ENCODE assay signal across 8 mouse cellular contexts in the genomic region with DNA sequence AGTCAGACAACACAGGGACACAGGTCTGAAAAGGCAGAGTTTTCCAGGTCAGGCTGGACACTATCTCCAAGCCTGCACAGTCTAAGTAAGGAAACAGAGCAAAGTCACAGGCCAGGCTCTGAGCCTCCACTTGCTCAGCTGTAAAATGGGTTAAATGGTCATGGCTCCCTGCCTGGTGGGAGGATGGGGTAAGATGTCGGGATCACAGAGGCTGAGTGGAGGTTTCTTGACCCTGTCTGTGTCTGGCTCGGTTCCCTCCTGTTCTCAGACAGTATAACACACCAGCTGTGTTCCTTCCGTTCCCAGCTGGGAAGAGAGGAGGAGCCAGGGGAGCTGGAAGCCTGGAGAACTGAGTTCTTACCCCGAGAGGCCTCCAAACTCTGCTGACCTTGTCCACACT. TPM values are rescaled to one million over a fixed set of nuclear protein-coding genes. Genes with fewer than 3 reads are reported as not detected.
DNase-seq lines count a peak whose midpoint lies in the region; ATAC-seq lines count a peak whose summit lies in the region.
"Had no signal": no experiment of that assay in that cellular context is flagged by ENCODE, and none has a peak within 500 bp of the region (broad histone marks: within the 10 kb centered on the region; RNA-seq: fewer than 3 reads in every experiment).

No protein-coding gene starts in this region.

- no peak overlapping the region for H3K4me3 ChIP-seq in intestine, embryonic 16.5 days (ENCODE audit: low read length)
- H3K4me3 ChIP-seq: liver, embryonic 12.5 days had no signal

- H3K9me3 ChIP-seq in intestine, embryonic 16.5 days (ENCODE audit: control insufficient read depth, low read length) = no peaks in the 10 kb centered on the region
- H3K9me3 ChIP-seq: liver, embryonic 12.5 days had no signal

- no peak overlapping the region for H3K9ac ChIP-seq in intestine, embryonic 16.5 days (ENCODE audit: low read depth, low read length)
- H3K9ac ChIP-seq: liver, embryonic 12.5 days had no signal

- H3K27me3 ChIP-seq in intestine, embryonic 16.5 days (replicated peaks; ENCODE audit: control insufficient read depth, insufficient read depth, low read length) = no peaks in the 10 kb centered on the region

- no peaks in the 10 kb centered on the region for H3K36me3 ChIP-seq in intestine, embryonic 16.5 days (ENCODE audit: control insufficient read depth, insufficient read depth, low read length)
- H3K36me3 ChIP-seq: liver, embryonic 12.5 days had no signal

- H3K27ac ChIP-seq in intestine, embryonic 16.5 days (ENCODE audit: low read length) = peak overlapping the region; percentile 7; the same call in 1 of the 2 replicates
- H3K27ac ChIP-seq: liver, embryonic 12.5 days had no signal

- WGBS in intestine, embryonic 16.5 days = 33% methylated on average over 4 of the region's 4 CpGs

- no peak overlapping the region for H3K4me2 ChIP-seq in intestine, embryonic 16.5 days (ENCODE audit: low read depth, low read length)
- H3K4me2 ChIP-seq: liver, embryonic 12.5 days had no signal

- peaks cover 31% of the 10 kb centered on the region for H3K4me1 ChIP-seq in intestine, embryonic 16.5 days (ENCODE audit: control insufficient read depth, insufficient read depth, low read length)

- peak; percentile 13 for DNase-seq in urinary bladder, adult 2 months (ENCODE audit: low spot score)
- DNase-seq in urinary bladder, postnatal 10 days (ENCODE audit: low spot score) = no peak
- peak; percentile 44 to 58 for DNase-seq in lung, adult 18-20 months
- DNase-seq in urinary bladder, postnatal 36 days (ENCODE audit: low spot score in 2 of 2) = peak; percentile 17 to 24
- DNase-seq in spleen, postnatal 36 days (ENCODE audit: low spot score in 2 of 2) = no peak
- DNase-seq in cerebellum, adult 9-11 months = no peak

- peak; percentile 68 for ATAC-seq in intestine, embryonic 16.5 days
- ATAC-seq: liver, embryonic 12.5 days had no signal

RNA-seq across cellular contexts. Expression of a gene that starts 56.8 kb away (rescaled TPM):
- 7.9 and 11.1 TPM in 2 replicates for polyA plus RNA-seq in urinary bladder, adult 2 months (2012; rRNA removed)
- polyA plus RNA-seq in intestine, embryonic 16.5 days (2015; fragmentation: Nextera tagmentation; extraction: Ambion mirVana) = 1.5 and 1.6 TPM in 2 replicates

Comparison
In these comparisons a context has a peak if more than half of its experiments do, and no peak if none do; other contexts are left out.
1. DNase-seq: peak in urinary bladder, adult 2 months (single experiment), lung, adult 18-20 months (2 of 2) and urinary bladder, postnatal 36 days (2 of 2); none in urinary bladder, postnatal 10 days (single experiment), spleen, postnatal 36 days (0 of 2) and cerebellum, adult 9-11 months (single experiment).